8 mouse cellular contexts compared by ENCODE assay signal in the genomic region with DNA sequence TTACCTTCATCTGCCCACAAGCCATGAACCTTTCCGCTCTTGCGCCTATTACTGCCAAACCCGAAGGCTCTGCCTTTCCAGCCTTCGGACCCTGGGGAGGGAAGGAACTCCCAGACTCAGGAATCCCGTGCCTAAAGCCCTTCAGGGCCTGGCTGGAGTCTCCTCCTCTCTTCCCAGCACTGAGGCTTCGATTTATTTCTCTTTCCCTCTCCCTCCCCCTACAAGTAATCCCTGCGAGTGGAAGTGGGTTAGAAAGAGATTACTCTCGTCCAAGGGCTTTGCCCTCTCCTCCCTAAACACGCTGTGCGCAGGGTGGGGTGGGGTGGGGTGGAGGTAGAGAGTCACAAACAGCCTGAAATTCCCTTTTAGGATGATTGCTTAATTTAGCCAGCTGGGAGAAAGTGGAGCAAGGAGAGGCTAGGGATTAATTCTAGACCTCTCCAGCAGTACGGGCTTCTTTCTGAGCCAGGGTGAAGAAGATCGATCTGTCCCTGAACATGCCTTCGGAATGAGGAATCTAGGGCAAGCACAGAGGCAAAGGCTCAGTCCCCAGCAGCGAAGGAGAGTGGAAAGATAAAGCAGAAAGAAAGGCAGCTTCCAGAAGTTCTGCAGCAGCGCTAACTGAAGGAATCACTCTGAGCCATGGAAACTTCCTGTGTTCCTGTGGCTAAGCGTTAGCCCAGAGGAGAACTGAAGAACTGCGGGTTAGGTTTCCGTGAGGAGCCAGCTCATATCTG. TPM values are rescaled to one million over a fixed set of nuclear protein-coding genes. Genes with fewer than 3 reads are reported as not detected.
A peak's percentile ranks its signal among the peaks of the same experiment; 100 is the strongest.
DNase-seq lines count a peak whose midpoint lies in the region; ATAC-seq lines count a peak whose summit lies in the region.

No protein-coding gene starts in this region.

- no peaks in the 10 kb centered on the region for H3K36me3 ChIP-seq in embryonic facial prominence, embryonic 10.5 days (replicated peaks)
- no peaks in the 10 kb centered on the region for H3K36me3 ChIP-seq in liver, embryonic 12.5 days
- H3K36me3 ChIP-seq in neural tube, embryonic 13.5 days, result no peaks in the 10 kb centered on the region

- peaks cover 31% of the 10 kb centered on the region for H3K4me1 ChIP-seq in embryonic facial prominence, embryonic 10.5 days
- H3K4me1 ChIP-seq in liver, embryonic 12.5 days, result peaks cover 33% of the 10 kb centered on the region
- H3K4me1 ChIP-seq in neural tube, embryonic 13.5 days (replicated peaks), result peaks cover 27% of the 10 kb centered on the region

- peak; percentile 15 to 19 for DNase-seq in left cerebral cortex, postnatal 36 days (ENCODE audit: low spot score in 2 of 2)
- no peak for DNase-seq in left cerebral cortex, postnatal 4 days
- peak; percentile 51 for DNase-seq in embryonic facial prominence, embryonic 10.5 days (ENCODE audit: low spot score)
- DNase-seq in heart, postnatal 36 days, result peak; percentile 45 to 61
- DNase-seq in right cerebral cortex, adult 18-20 months, result no peak
- no peak for DNase-seq in thymus, postnatal 10 days (ENCODE audit: low spot score in 2 of 2)

- intact Hi-C loops in left cerebral cortex, postnatal 36 days (cut with DNase I), result loop anchor here (10.0 kb wide), 1 partner anchor 46 kb away; no protein-coding TSS in a partner anchor
- intact Hi-C loops in left cerebral cortex, postnatal 4 days (cut with DNase I), result loop anchor here (5.0 kb wide), 1 partner anchor 34 kb away; no protein-coding TSS in a partner anchor
- intact Hi-C loops in heart, postnatal 36 days (cut with DNase I), result loop anchor here (2.0 to 5.0 kb wide), 2 partner anchors 30 to 109 kb away; a partner anchor contains a TSS

- H3K27me3 ChIP-seq in embryonic facial prominence, embryonic 10.5 days (replicated peaks; ENCODE audit: low read depth, poor library complexity, severe bottlenecking), result 0 out of 2 replicates have a peak, but pooled peaks cover 10% of the 10 kb centered on the region
- peaks cover 35% of the 10 kb centered on the region for H3K27me3 ChIP-seq in liver, embryonic 12.5 days (replicated peaks)
- H3K27me3 ChIP-seq in neural tube, embryonic 13.5 days, result peaks cover 6% of the 10 kb centered on the region; the same call in 1 of the 2 replicates

- H3K9me3 ChIP-seq in embryonic facial prominence, embryonic 10.5 days, result no peaks in the 10 kb centered on the region
- H3K9me3 ChIP-seq in liver, embryonic 12.5 days (replicated peaks), result no peaks in the 10 kb centered on the region
- no peaks in the 10 kb centered on the region for H3K9me3 ChIP-seq in neural tube, embryonic 13.5 days

- H3K4me2 ChIP-seq in liver, embryonic 12.5 days, result peak overlapping the region; percentile 65
- peak overlapping the region; percentile 72 for H3K4me2 ChIP-seq in neural tube, embryonic 13.5 days

- H3K4me3 ChIP-seq in embryonic facial prominence, embryonic 10.5 days, result peak overlapping the region; percentile 62
- H3K4me3 ChIP-seq in liver, embryonic 12.5 days, result peak overlapping the region; percentile 35
- H3K4me3 ChIP-seq in neural tube, embryonic 13.5 days, result peak overlapping the region; percentile 17

- no peak for ATAC-seq in liver, embryonic 12.5 days
- ATAC-seq in neural tube, embryonic 13.5 days (ENCODE audit: low read depth), result no peak

- WGBS in embryonic facial prominence, embryonic 10.5 days, result 2% methylated on average over 18 of the region's 18 CpGs
- 5% methylated on average over 18 of the region's 18 CpGs for WGBS in liver, embryonic 12.5 days (ENCODE audit: insufficient replicate concordance)
- 5% methylated on average over 18 of the region's 18 CpGs for WGBS in neural tube, embryonic 13.5 days

- peak overlapping the region; percentile 78 for H3K27ac ChIP-seq in embryonic facial prominence, embryonic 10.5 days (replicated peaks)
- H3K27ac ChIP-seq in liver, embryonic 12.5 days, result 0 out of 2 replicates have a peak overlapping the region, but pooled peaks have one; percentile 30
- H3K27ac ChIP-seq in neural tube, embryonic 13.5 days (replicated peaks), result 0 out of 2 replicates have a peak overlapping the region, but pooled peaks have one; percentile 38

- H3K9ac ChIP-seq in liver, embryonic 12.5 days, result 0 out of 2 replicates have a peak overlapping the region, but pooled peaks have one; percentile 22
- H3K9ac ChIP-seq in neural tube, embryonic 13.5 days, result peak overlapping the region; percentile 44

RNA-seq across cellular contexts. Expression of a gene that starts 4.5 kb away (rescaled TPM):
- total RNA-seq in left cerebral cortex, postnatal 36 days (2021), result 10 to 100 TPM; 23.3 to 30.2 TPM
- 10 to 100 TPM; 22.8 to 23.1 TPM for total RNA-seq in left cerebral cortex, postnatal 4 days (2021)
- 65.7 and 67.0 TPM in 2 replicates for polyA plus RNA-seq in embryonic facial prominence, embryonic 10.5 days (2016; fragmentation: Nextera tagmentation; extraction: Ambion mirVana)
- 10 to 100 TPM; 55.3 to 65.3 TPM for total RNA-seq in heart, postnatal 36 days (2021)
- 38.9 and 44.0 TPM in 2 replicates for polyA plus RNA-seq in liver, embryonic 12.5 days (2016; fragmentation: Nextera tagmentation; extraction: Ambion mirVana)
- 38.2 and 43.8 TPM in 2 replicates for polyA plus RNA-seq in neural tube, embryonic 13.5 days (2015; fragmentation: Nextera tagmentation; extraction: Ambion mirVana)

RNA-seq across cellular contexts. Expression of a gene that starts 30.6 kb away (rescaled TPM):
- 100 to 1,000 TPM; 122 to 156 TPM for total RNA-seq in left cerebral cortex, postnatal 36 days (2021)
- total RNA-seq in left cerebral cortex, postnatal 4 days (2021), result 100 to 1,000 TPM; 178 to 180 TPM
- 85.5 and 88.1 TPM in 2 replicates for polyA plus RNA-seq in embryonic facial prominence, embryonic 10.5 days (2016; fragmentation: Nextera tagmentation; extraction: Ambion mirVana)
- total RNA-seq in heart, postnatal 36 days (2021), result 10 to 100 TPM; 79.6 to 87.6 TPM
- polyA plus RNA-seq in liver, embryonic 12.5 days (2016; fragmentation: Nextera tagmentation; extraction: Ambion mirVana), result 27.1 and 31.3 TPM in 2 replicates
- polyA plus RNA-seq in neural tube, embryonic 13.5 days (2015; fragmentation: Nextera tagmentation; extraction: Ambion mirVana), result 130 TPM in 2 replicates

RNA-seq across cellular contexts. Expression of a gene that starts 40.8 kb away (rescaled TPM):
- total RNA-seq in left cerebral cortex, postnatal 36 days (2021), result under 1 TPM; 0.39 to 0.52 TPM
- under 1 TPM; 0.10 to 0.24 TPM for total RNA-seq in left cerebral cortex, postnatal 4 days (2021)
- polyA plus RNA-seq in embryonic facial prominence, embryonic 10.5 days (2016; fragmentation: Nextera tagmentation; extraction: Ambion mirVana), result 0.05 and 0.07 TPM in 2 replicates
- under 1 TPM; 0.08 to 0.11 TPM for total RNA-seq in heart, postnatal 36 days (2021)
- 0.02 TPM in 1 of 2 replicates, not detected in the other for polyA plus RNA-seq in liver, embryonic 12.5 days (2016; fragmentation: Nextera tagmentation; extraction: Ambion mirVana)
- 0.43 and 0.66 TPM in 2 replicates for polyA plus RNA-seq in neural tube, embryonic 13.5 days (2015; fragmentation: Nextera tagmentation; extraction: Ambion mirVana)

RNA-seq across cellular contexts. Expression of a gene that starts 51.3 kb away (rescaled TPM):
- 10 to 100 TPM; 78.0 to 87.2 TPM for total RNA-seq in left cerebral cortex, postnatal 36 days (2021)
- total RNA-seq in left cerebral cortex, postnatal 4 days (2021), result 10 to 100 TPM; 70.6 to 71.8 TPM
- 3.3 TPM in 2 replicates for polyA plus RNA-seq in embryonic facial prominence, embryonic 10.5 days (2016; fragmentation: Nextera tagmentation; extraction: Ambion mirVana)
- 10 to 100 TPM; 18.3 to 19.6 TPM for total RNA-seq in heart, postnatal 36 days (2021)
- 1.9 and 2.1 TPM in 2 replicates for polyA plus RNA-seq in liver, embryonic 12.5 days (2016; fragmentation: Nextera tagmentation; extraction: Ambion mirVana)
- 7.8 and 8.9 TPM in 2 replicates for polyA plus RNA-seq in neural tube, embryonic 13.5 days (2015; fragmentation: Nextera tagmentation; extraction: Ambion mirVana)

Comparison
In these comparisons a context has a peak if more than half of its experiments do, and no peak if none do; other contexts are left out.
1. DNase-seq: peak in left cerebral cortex, postnatal 36 days (2 of 2), embryonic facial prominence, embryonic 10.5 days (single experiment) and heart, postnatal 36 days (2 of 2); none in left cerebral cortex, postnatal 4 days (single experiment), right cerebral cortex, adult 18-20 months (single experiment) and thymus, postnatal 10 days (0 of 2).
2. Peak in every context shown above with its lines, with median percentiles within 50 percentile points of each other: H3K27ac ChIP-seq and H3K4me3 ChIP-seq.